Mouse (Mus musculus) midbrain, embryonic 14.5 days (tissue): ENCODE data around the gene Rab33b. TPM values are rescaled to one million over a fixed set of nuclear protein-coding genes. Genes with fewer than 3 reads are reported as not detected.

Experiments
- ATAC-seq: fragments of 200-750 bp; cut with Nextera tagmentation; 2 replicates; pipeline ENCODE4 v1.8.0; 2017; ENCODE audit warnings: moderate number of reproducible peaks, moderate library complexity; ENCODE audit not compliant: low FRiP score, low TSS enrichment
- DNase-seq: peaks from one replicate; pipeline ENCODE4 v3.0.0-alpha.2; 2015
- H3K27ac ChIP-seq: fragments of 300-500 bp; sonication (generic); replicated peaks from 2 replicates; pipeline ENCODE4 v1.5.1; 2014; ENCODE audit warnings: mild to moderate bottlenecking, low read depth, low read length, moderate library complexity
- H3K27me3 ChIP-seq: fragments of 300-500 bp; sonication (generic); 2 replicates; pipeline ENCODE4 v1.6.1; 2014; ENCODE audit warnings: low read length, control low read depth, mixed read lengths; ENCODE audit not compliant: control insufficient read depth, insufficient read depth
- H3K36me3 ChIP-seq: fragments of 300-500 bp; sonication (generic); 2 replicates; pipeline ENCODE4 v1.6.1; 2014; ENCODE audit warnings: low read length, control low read depth; ENCODE audit not compliant: control insufficient read depth, insufficient read depth
- H3K4me1 ChIP-seq: fragments of 300-500 bp; sonication (generic); 2 replicates; pipeline ENCODE4 v1.6.1; 2014; ENCODE audit warnings: mild to moderate bottlenecking, antibody characterized with exemption, low read length, control low read depth; ENCODE audit not compliant: control insufficient read depth, insufficient read depth
- H3K4me2 ChIP-seq: fragments of 300-500 bp; sonication (generic); 2 replicates; pipeline ENCODE4 v1.6.1; 2014; ENCODE audit warnings: mild to moderate bottlenecking, low read length, moderate library complexity
- H3K4me3 ChIP-seq: fragments of 300-500 bp; sonication (generic); replicated peaks from 2 replicates; pipeline ENCODE4 v1.5.1; 2014; ENCODE audit warnings: low read depth, low read length
- H3K9ac ChIP-seq: fragments of 300-500 bp; sonication (generic); replicated peaks from 2 replicates; pipeline ENCODE4 v1.6.1; 2014; ENCODE audit warnings: mild to moderate bottlenecking, low read length, moderate library complexity
- H3K9me3 ChIP-seq: fragments of 300-500 bp; sonication (generic); 2 replicates; pipeline ENCODE4 v1.6.1; 2016; ENCODE audit warnings: low read length, control low read depth, mixed read lengths; ENCODE audit not compliant: control insufficient read depth
- WGBS: fragments of 180-500 bp; shearing (Covaris S2); extraction: QIAGEN DNeasy Blood & Tissue Kit; methylation state at CpG from one replicate; pipeline ENCODE4 v1.1.7; 2014; 5-methylcytosine and 5-hydroxymethylcytosine counted together
- polyA plus RNA-seq: library from polyadenylated mRNA; unstranded; fragments of >200 nt; fragmentation: Nextera tagmentation; extraction: Ambion mirVana; gene quantifications from 2 replicates; pipeline ENCODE4 v1.2.1, GENCODE M21; 2014

Gene Rab33b
- polyA plus RNA-seq, 1 experiment from 2014 or later = 30.3 TPM

DNA sequence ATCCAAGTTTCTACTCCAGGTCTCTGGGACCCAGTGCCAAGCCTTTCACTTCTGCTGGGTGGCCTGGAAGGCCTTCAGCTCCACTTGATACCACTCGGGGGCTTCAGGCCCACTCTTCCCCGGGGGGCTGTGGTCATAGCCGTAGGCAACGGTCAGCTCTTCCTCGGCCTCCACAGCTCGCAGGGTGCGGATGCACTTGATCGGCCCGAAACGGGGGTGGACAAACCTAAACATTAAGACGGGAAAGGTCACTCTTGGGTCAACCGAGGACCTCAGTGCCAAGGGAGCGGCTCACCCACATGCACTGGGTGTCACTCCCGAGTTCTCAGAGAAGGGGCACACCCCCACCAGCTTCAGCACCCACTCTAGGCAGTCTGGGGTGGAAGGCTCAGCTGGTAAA is 37.5 kb downstream of the Rab33b start:
- WGBS = 94% methylated on average over 14 of the region's 14 CpGs
- Histone ChIP-seq H3K4me2 (no peak overlapping the region), H3K4me3 (no peak overlapping the region), H3K9ac (no peak overlapping the region), H3K36me3 (peaks cover 70% of the 10 kb centered on the region), H3K9me3 (no peaks in the 10 kb centered on the region), H3K27ac (no peak overlapping the region), H3K4me1 (no peaks in the 10 kb centered on the region), H3K27me3 (no peaks in the 10 kb centered on the region)
- DNase-seq = no peak
- ATAC-seq = no peak

DNA sequence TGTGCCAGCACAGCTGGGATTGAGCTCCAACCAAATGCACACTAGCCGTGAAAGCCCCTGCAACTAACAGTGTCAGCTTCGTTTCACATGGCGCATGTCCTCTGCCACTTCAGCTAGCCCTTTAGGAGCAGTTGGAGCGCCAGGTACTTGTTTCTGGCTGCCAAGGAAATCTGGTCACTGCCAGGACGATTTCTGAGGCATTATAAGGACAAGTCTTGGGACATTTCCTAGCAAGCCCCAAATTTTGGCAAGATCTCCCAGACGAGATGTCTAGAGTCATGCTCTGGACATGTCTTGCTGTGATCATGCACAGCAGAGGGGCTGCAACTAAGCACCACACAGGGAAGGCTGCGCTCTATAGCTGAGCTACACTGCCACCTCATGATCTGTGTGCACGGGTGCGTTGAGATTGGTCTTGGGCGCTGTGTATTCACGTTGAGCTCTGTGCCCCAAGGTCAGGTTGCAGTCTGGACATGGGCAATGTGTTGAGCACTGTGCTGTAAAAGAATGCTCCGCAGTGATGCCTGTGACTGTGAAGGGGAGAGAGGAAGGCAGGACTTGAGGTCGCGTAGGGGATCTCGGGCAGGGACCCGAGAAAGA is 41.6 kb downstream of the Rab33b start:
- WGBS = 90% methylated on average over 16 of the region's 16 CpGs
- H3K4me1 ChIP-seq = no peaks in the 10 kb centered on the region
- H3K4me3 ChIP-seq = no peak overlapping the region
- ATAC-seq (no peak), DNase-seq (no peak)
- no peak overlapping the region for H3K9ac ChIP-seq
- H3K36me3 ChIP-seq = peaks cover 88% of the 10 kb centered on the region
- H3K4me2 ChIP-seq = no peak overlapping the region
- no peaks in the 10 kb centered on the region for H3K9me3 ChIP-seq
- no peak overlapping the region for H3K27ac ChIP-seq
- no peaks in the 10 kb centered on the region for H3K27me3 ChIP-seq

GRCm38 (mm10) chr3:51526891-51527290 is 43.2 kb downstream of the Rab33b start:
- Histone ChIP-seq H3K4me2 (no peak overlapping the region), H3K36me3 (peaks cover 91% of the 10 kb centered on the region), H3K27me3 (no peaks in the 10 kb centered on the region), H3K4me1 (no peaks in the 10 kb centered on the region), H3K9me3 (no peaks in the 10 kb centered on the region), H3K27ac (no peak overlapping the region), H3K4me3 (no peak overlapping the region), H3K9ac (no peak overlapping the region)
- WGBS = 93% methylated on average over 13 of the region's 13 CpGs
- no peak for DNase-seq
- no peak for ATAC-seq

GRCm38 (mm10) chr3:51531473-51532281 is 48.0 kb downstream of the Rab33b start:
- H3K27ac ChIP-seq = peak overlapping the region; percentile 41; the same call in 1 of the 2 replicates
- no peak overlapping the region for H3K4me2 ChIP-seq
- ATAC-seq (no peak), DNase-seq (peak; percentile 51)
- H3K4me3 ChIP-seq = no peak overlapping the region
- 83% methylated on average over 13 of the region's 13 CpGs for WGBS
- no peaks in the 10 kb centered on the region for H3K9me3 ChIP-seq
- no peaks in the 10 kb centered on the region for H3K27me3 ChIP-seq
- no peak overlapping the region for H3K9ac ChIP-seq
- H3K36me3 ChIP-seq = peaks cover 90% of the 10 kb centered on the region
- H3K4me1 ChIP-seq = no peaks in the 10 kb centered on the region

GRCm38 (mm10) chr3:51532282-51532620 is 48.5 kb downstream of the Rab33b start:
- Histone ChIP-seq H3K9ac (no peak overlapping the region), H3K9me3 (no peaks in the 10 kb centered on the region), H3K27me3 (no peaks in the 10 kb centered on the region), H3K4me3 (no peak overlapping the region), H3K4me1 (no peaks in the 10 kb centered on the region), H3K27ac (0 out of 2 replicates have a peak overlapping the region, but pooled peaks have one; percentile 41), H3K36me3 (peaks cover 87% of the 10 kb centered on the region), H3K4me2 (no peak overlapping the region)
- no peak for DNase-seq
- 80% methylated on average over 5 of the region's 5 CpGs for WGBS
- no peak for ATAC-seq

- H3K9ac ChIP-seq = no peak overlapping the region
- no peaks in the 10 kb centered on the region for H3K9me3 ChIP-seq
- 85% methylated on average over 5 of the region's 5 CpGs for WGBS
- H3K4me1 ChIP-seq = no peaks in the 10 kb centered on the region
- DNase-seq (no peak), ATAC-seq (no peak)
- H3K36me3 ChIP-seq = peaks cover 87% of the 10 kb centered on the region
- no peak overlapping the region for H3K27ac ChIP-seq
- H3K27me3 ChIP-seq = no peaks in the 10 kb centered on the region
- H3K4me3 ChIP-seq = no peak overlapping the region
- H3K4me2 ChIP-seq = no peak overlapping the region
These were observed 49.9 kb downstream of the Rab33b start for GRCm38 (mm10) chr3:51533573-51533972.

- H3K4me2 ChIP-seq = no peak overlapping the region
- ATAC-seq (no peak), DNase-seq (no peak)
- no peaks in the 10 kb centered on the region for H3K9me3 ChIP-seq
- no peaks in the 10 kb centered on the region for H3K4me1 ChIP-seq
- 92% methylated on average over 9 of the region's 9 CpGs for WGBS
- no peak overlapping the region for H3K9ac ChIP-seq
- peaks cover 87% of the 10 kb centered on the region for H3K36me3 ChIP-seq
- H3K27me3 ChIP-seq = no peaks in the 10 kb centered on the region
- H3K4me3 ChIP-seq = no peak overlapping the region
- H3K27ac ChIP-seq = no peak overlapping the region
These were observed 50.3 kb downstream of the Rab33b start for GRCm38 (mm10) chr3:51534013-51534412.

DNA sequence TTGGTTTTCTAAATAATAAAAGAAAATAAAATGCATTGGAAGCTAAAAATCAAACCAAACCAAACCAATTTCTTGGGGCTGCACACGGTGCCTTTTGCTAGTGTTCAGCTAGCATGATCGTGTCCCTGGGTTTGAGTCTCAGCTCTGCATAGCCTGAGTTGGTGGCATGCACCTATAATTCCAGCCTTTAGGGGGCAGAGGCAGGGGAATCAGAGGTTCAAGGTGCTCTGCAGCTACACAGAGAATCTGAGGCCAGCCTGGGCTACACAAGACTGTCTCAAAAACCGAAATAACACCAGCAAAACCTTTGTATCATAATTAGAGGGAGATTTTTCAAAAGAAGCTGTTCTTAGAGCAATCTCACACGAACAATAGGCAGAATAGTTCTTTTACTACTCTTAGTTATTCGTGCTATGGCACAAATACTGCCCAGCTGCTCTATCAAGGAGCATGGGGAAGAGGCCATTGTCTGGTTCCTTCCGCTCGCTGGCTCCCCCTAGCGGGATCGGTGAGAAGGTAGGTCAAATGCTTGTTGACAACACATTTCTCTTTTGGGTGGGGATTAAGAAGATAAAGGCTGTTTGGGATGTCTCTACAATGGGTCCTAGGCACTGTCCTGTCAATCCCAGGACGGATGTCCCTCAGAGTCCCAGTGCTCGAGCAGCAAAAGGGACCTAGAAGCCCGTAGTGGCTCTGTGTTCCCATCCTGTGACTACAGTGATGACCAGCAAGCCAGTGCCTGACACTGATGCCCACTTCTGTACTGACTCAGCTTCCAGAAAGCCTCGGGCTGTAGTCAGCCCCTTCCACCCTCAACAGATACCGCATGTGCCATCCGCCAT is 56.1 kb downstream of the Rab33b start:
- Histone ChIP-seq H3K4me1 (no peaks in the 10 kb centered on the region), H3K9ac (no peak overlapping the region), H3K4me3 (no peak overlapping the region), H3K9me3 (no peaks in the 10 kb centered on the region), H3K4me2 (no peak overlapping the region), H3K36me3 (peaks cover 61% of the 10 kb centered on the region), H3K27me3 (no peaks in the 10 kb centered on the region), H3K27ac (no peak overlapping the region)
- ATAC-seq = no peak
- peak; percentile 75 for DNase-seq
- WGBS = 57% methylated on average over 15 of the region's 15 CpGs
